Mouse (Mus musculus): ENCODE results near the gene Cdyl2.

The Cdyl2 gene

GRCm38 (mm10) chr8:116528736-116529135 is 204.1 kb downstream of the Cdyl2 start:
- DNase-seq, result no peak

- no peak for DNase-seq
Observed at GRCm38 (mm10) chr8:116524915-116525314, 207.9 kb downstream of the Cdyl2 start.

Measured in kidney, postnatal 14 days (tissue).